In the genomic region with DNA sequence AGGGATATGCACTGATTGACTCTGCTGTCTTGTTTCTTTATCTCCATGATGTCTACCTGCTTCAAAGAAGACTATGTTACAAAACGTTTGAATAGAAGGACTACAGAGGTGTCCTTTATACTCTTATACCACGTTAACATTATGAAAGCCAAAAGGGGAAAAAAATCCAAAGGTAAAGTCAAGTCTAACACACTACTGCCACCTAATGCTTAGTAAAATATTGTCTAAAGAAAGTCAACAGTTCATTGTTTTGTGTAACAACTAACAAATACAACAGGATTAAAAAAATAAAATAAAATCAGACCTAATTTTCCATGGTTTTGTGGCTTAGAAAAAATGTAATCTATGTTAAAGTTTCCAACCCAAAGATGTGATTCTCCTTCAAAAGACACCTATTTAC, we compare ENCODE assay signal across 26 mouse cellular contexts. TPM values are rescaled to one million over a fixed set of nuclear protein-coding genes. Genes with fewer than 3 reads are reported as not detected.
A peak's percentile ranks its signal among the peaks of the same experiment; 100 is the strongest.
DNase-seq lines count a peak whose midpoint lies in the region; ATAC-seq and TF ChIP-seq lines count a peak whose summit lies in the region.
"Had no signal": no experiment of that assay in that cellular context is flagged by ENCODE, and none has a peak within 500 bp of the region (broad histone marks: within the 10 kb centered on the region; RNA-seq: fewer than 3 reads in every experiment).

No protein-coding gene starts in this region.

- dilution Hi-C loops in CH12.LX (cut with MboI; ENCODE audit: extremely low pct_ligation_motif_present, extremely low pct_unique_long_range_greater_than_20kb, low sequenced_read_pairs) = no loop called here

- no peak for TF ChIP-seq POLR2A in CH12.LX (IDR thresholded peaks at IDR 0.05; ENCODE audit: low read depth, low read length)

- in situ Hi-C loops in CH12.LX (cut with MboI; ENCODE audit: low pct_ligation_motif_present, low pct_unique_long_range_greater_than_20kb, low sequenced_read_pairs) = no loop called here

- H3K79me2 ChIP-seq in CH12.LX (replicated peaks; ENCODE audit: control insufficient read depth, extremely low read depth, insufficient read depth, poor library complexity, severe bottlenecking) = no peaks in the 10 kb centered on the region

- no peaks in the 10 kb centered on the region for H3K36me3 ChIP-seq in hindbrain, embryonic 14.5 days (replicated peaks; ENCODE audit: control insufficient read depth, insufficient read depth)
- no peaks in the 10 kb centered on the region for H3K36me3 ChIP-seq in hindbrain, embryonic 16.5 days (ENCODE audit: control insufficient read depth, insufficient read depth, low read length)
- H3K36me3 ChIP-seq in CH12.LX (replicated peaks in 1 of 2; ENCODE audit: control insufficient read depth in 1 of 2, insufficient read depth in 1 of 2, low read length in 1 of 2) = peaks cover 0 to 10% of the 10 kb centered on the region in 2 experiments
- H3K36me3 ChIP-seq: hindbrain, embryonic 15.5 days; midbrain, embryonic 12.5 days; stomach, embryonic 15.5 days had no signal

- H3K9ac ChIP-seq in hindbrain, embryonic 14.5 days = no peak overlapping the region
- no peak overlapping the region for H3K9ac ChIP-seq in hindbrain, embryonic 16.5 days (ENCODE audit: low read depth, low read length)
- no peak overlapping the region for H3K9ac ChIP-seq in CH12.LX (ENCODE audit: insufficient read depth, low read depth)
- H3K9ac ChIP-seq: forebrain, postnatal 0 days; hindbrain, embryonic 15.5 days; liver, postnatal 0 days; midbrain, embryonic 12.5 days; stomach, embryonic 15.5 days had no signal

- H3K4me1 ChIP-seq in hindbrain, embryonic 14.5 days (replicated peaks; ENCODE audit: control insufficient read depth, insufficient read depth, low read length) = no peaks in the 10 kb centered on the region
- H3K4me1 ChIP-seq in hindbrain, embryonic 16.5 days (ENCODE audit: control insufficient read depth, insufficient read depth, low read depth, low read length) = no peaks in the 10 kb centered on the region
- H3K4me1 ChIP-seq in CH12.LX (ENCODE audit: control insufficient read depth in 1 of 2, insufficient read depth in 2 of 2) = peaks cover 0 to 8% of the 10 kb centered on the region in 2 experiments; a peak in 1 of 4 replicates
- H3K4me1 ChIP-seq: stomach, embryonic 15.5 days had no signal

- WGBS in hindbrain, embryonic 14.5 days = 36% methylated on average over 2 of the region's 2 CpGs
- 30% methylated on average over 2 of the region's 2 CpGs for WGBS in hindbrain, embryonic 16.5 days

- peak; percentile 71 for TF ChIP-seq CTCF in layer of hippocampus, adult 2 months (conservative IDR thresholded peaks at IDR 0.05)
- no peak; a peak in 1 of 4 replicates for TF ChIP-seq CTCF in CH12.LX (conservative IDR thresholded peaks at IDR 0.05 in 1 of 2, IDR thresholded peaks at IDR 0.05 in 1 of 2; ENCODE audit: low read depth in 2 of 2, low read length in 2 of 2)

- H3K4me2 ChIP-seq in hindbrain, embryonic 14.5 days (replicated peaks) = no peak overlapping the region
- no peak overlapping the region for H3K4me2 ChIP-seq in hindbrain, embryonic 16.5 days (ENCODE audit: low read length)
- no peak overlapping the region for H3K4me2 ChIP-seq in CH12.LX (ENCODE audit: insufficient read depth, low read depth, poor library complexity, severe bottlenecking)
- H3K4me2 ChIP-seq: hindbrain, embryonic 15.5 days; midbrain, embryonic 12.5 days; stomach, embryonic 15.5 days had no signal

- no peak overlapping the region for H3K4me3 ChIP-seq in hindbrain, embryonic 14.5 days (replicated peaks; ENCODE audit: low read length)
- no peak overlapping the region for H3K4me3 ChIP-seq in hindbrain, embryonic 16.5 days (ENCODE audit: low read length)
- H3K4me3 ChIP-seq in layer of hippocampus, adult 2 months = no peak overlapping the region
- no peak overlapping the region for H3K4me3 ChIP-seq in CH12.LX (replicated peaks in 1 of 3; ENCODE audit: low read depth in 2 of 3, low read length in 2 of 3, poor library complexity in 1 of 3)
- H3K4me3 ChIP-seq: embryonic facial prominence, embryonic 10.5 days; hindbrain, embryonic 15.5 days; limb, embryonic 10.5 days; midbrain, embryonic 12.5 days; stomach, embryonic 15.5 days had no signal

- H3K9me3 ChIP-seq in hindbrain, embryonic 14.5 days (ENCODE audit: control insufficient read depth, low read length) = peaks cover 6% of the 10 kb centered on the region; the same call in 1 of the 2 replicates
- H3K9me3 ChIP-seq in hindbrain, embryonic 16.5 days (ENCODE audit: control insufficient read depth, low read length) = no peaks in the 10 kb centered on the region
- no peaks in the 10 kb centered on the region for H3K9me3 ChIP-seq in CH12.LX (replicated peaks; ENCODE audit: low read length)
- H3K9me3 ChIP-seq: embryonic facial prominence, embryonic 10.5 days; hindbrain, embryonic 15.5 days; limb, embryonic 10.5 days; midbrain, embryonic 12.5 days; stomach, embryonic 15.5 days had no signal

- TF ChIP-seq EP300 in CH12.LX (IDR thresholded peaks at IDR 0.05; ENCODE audit: low read length) = no peak

- TF ChIP-seq RAD21 in CH12.LX (IDR thresholded peaks at IDR 0.05; ENCODE audit: low read depth, low read length) = peak; percentile 38

- peak; percentile 33 for DNase-seq in hindbrain, embryonic 14.5 days (ENCODE audit: low spot score)
- DNase-seq in layer of hippocampus, adult 2 months (ENCODE audit: low spot score in 2 of 2) = no peak
- DNase-seq in layer of hippocampus, postnatal 25 days (ENCODE audit: extremely low spot score in 1 of 2, low spot score in 1 of 2) = no peak
- DNase-seq in 3T3-L1 (ENCODE audit: low read depth, low spot score) (peak; percentile 10), CH12.LX (ENCODE audit: extremely low read depth) (no peak)
- DNase-seq in embryo, embryonic 9.5 days (ENCODE audit: extremely low spot score) = no peak
- DNase-seq: adrenal gland, postnatal 25 days; cerebellum, adult 9-11 months; forebrain, postnatal 0 days; gastrocnemius, postnatal 36 days; heart, postnatal 36 days; kidney, adult 18-20 months; kidney, postnatal 14 days; layer of hippocampus, adult 9-11 months; liver; liver, postnatal 0 days; right cerebral cortex, adult 18-20 months; thymus, adult 18-20 months; thymus, postnatal 36 days had no signal

- H3K27ac ChIP-seq in hindbrain, embryonic 14.5 days = no peak overlapping the region
- H3K27ac ChIP-seq in hindbrain, embryonic 16.5 days (ENCODE audit: low read depth, low read length) = no peak overlapping the region
- no peak overlapping the region for H3K27ac ChIP-seq in layer of hippocampus, adult 2 months
- no peak overlapping the region for H3K27ac ChIP-seq in CH12.LX (ENCODE audit: insufficient read depth, low read depth)
- H3K27ac ChIP-seq: hindbrain, embryonic 15.5 days; limb, embryonic 10.5 days; midbrain, embryonic 12.5 days; stomach, embryonic 15.5 days had no signal

- no peaks in the 10 kb centered on the region for H3K27me3 ChIP-seq in hindbrain, embryonic 14.5 days (ENCODE audit: control insufficient read depth, insufficient read depth, low read length)
- H3K27me3 ChIP-seq in hindbrain, embryonic 16.5 days (replicated peaks; ENCODE audit: control insufficient read depth, insufficient read depth, low read length) = no peaks in the 10 kb centered on the region
- H3K27me3 ChIP-seq in CH12.LX (replicated peaks) = no peaks in the 10 kb centered on the region
- H3K27me3 ChIP-seq: hindbrain, embryonic 15.5 days; midbrain, embryonic 12.5 days; stomach, embryonic 15.5 days had no signal

- no peak for ATAC-seq in hindbrain, embryonic 14.5 days (ENCODE audit: low FRiP score)
- ATAC-seq in hindbrain, embryonic 16.5 days = no peak
- ATAC-seq: forebrain, postnatal 0 days; liver, postnatal 0 days; lung, postnatal 0 days had no signal

TF ChIP-seq in CH12.LX, 34 proteins besides CTCF, POLR2A, EP300 and RAD21:
- no peak for TF ChIP-seq CHD2 (IDR thresholded peaks at IDR 0.05; ENCODE audit: low read length)
- no peak for TF ChIP-seq USF2 (conservative IDR thresholded peaks at IDR 0.05; ENCODE audit: low read depth, low read length)
- TF ChIP-seq TBP (conservative IDR thresholded peaks at IDR 0.05; ENCODE audit: low read depth, low read length) = no peak
- TF ChIP-seq MXI1 (IDR thresholded peaks at IDR 0.05; ENCODE audit: low read depth, low read length) = no peak
- no peak for TF ChIP-seq UBTF (IDR thresholded peaks at IDR 0.05; ENCODE audit: low read depth, low read length)
- TF ChIP-seq ZNF384 (IDR thresholded peaks at IDR 0.05; ENCODE audit: low read depth, low read length) = no peak
- TF ChIP-seq JUN (IDR thresholded peaks at IDR 0.05; ENCODE audit: insufficient read depth, low read depth, low read length) = no peak
- TF ChIP-seq MAX (IDR thresholded peaks at IDR 0.05; ENCODE audit: low read length) = no peak
- TF ChIP-seq TCF12 (IDR thresholded peaks at IDR 0.05; ENCODE audit: low read depth, low read length) = no peak
- TF ChIP-seq POLR2AphosphoS2 (IDR thresholded peaks at IDR 0.05; ENCODE audit: low read depth, low read length) = no peak
- no peak for TF ChIP-seq ELF1 (IDR thresholded peaks at IDR 0.05; ENCODE audit: low read depth, low read length)
- TF ChIP-seq ZMIZ1 (IDR thresholded peaks at IDR 0.05; ENCODE audit: low read depth, low read length) = no peak
- TF ChIP-seq PAX5 (IDR thresholded peaks at IDR 0.05; ENCODE audit: low read length) = no peak

RNA-seq across cellular contexts. Expression of a gene that starts 15.3 kb away (rescaled TPM):
- 23.3 and 25.2 TPM in 2 replicates for polyA plus RNA-seq in hindbrain, embryonic 14.5 days (2014; fragmentation: Nextera tagmentation; extraction: Ambion mirVana)
- polyA plus RNA-seq in hindbrain, embryonic 16.5 days (2015; fragmentation: Nextera tagmentation; extraction: Ambion mirVana) = 26.1 and 35.5 TPM in 2 replicates
- 10 to 100 TPM; 26.4 to 27.9 TPM for total RNA-seq in layer of hippocampus, adult 2 months (2021)
- total RNA-seq in layer of hippocampus, postnatal 25 days (2021) = 10 to 100 TPM; 17.9 to 24.4 TPM
- total RNA-seq in CH12.LX (2012; rRNA removed) (29.2 and 38.4 TPM in 2 replicates), CH12.LX (2014; rRNA removed) (53.2 and 63.3 TPM in 2 replicates)
- 41.4 and 41.5 TPM in 2 replicates for polyA plus RNA-seq in CH12.LX (2012; ENCODE audit: insufficient read length, low read depth)

Comparison
In these comparisons a context has a peak if more than half of its experiments do, and no peak if none do; other contexts are left out.
1. DNase-seq: peak in hindbrain, embryonic 14.5 days (single experiment) and 3T3-L1 (single experiment); none in layer of hippocampus, adult 2 months (0 of 2), layer of hippocampus, postnatal 25 days (0 of 2), CH12.LX (single experiment) and embryo, embryonic 9.5 days (single experiment).